Mouse (Mus musculus) small intestine, adult 2 months (tissue): ENCODE measurements at regions not wholly inside any gene's neighbourhood (a gene's known extent, or its start where the extent isn't known, plus 50 kb on each side); places are given as distances from the start of the nearest gene placed in this dataset.

Source experiments
- CTCF ChIP-seq: fragments of 200-500 bp; IDR thresholded peaks from 2 replicates; pipeline ENCODE4 v1.5.1; 2012; ENCODE audit warnings: low read depth, mild to moderate bottlenecking, control low read depth, inconsistent platforms, low read length, moderate library complexity, mixed read lengths; ENCODE audit not compliant: insufficient replicate concordance, insufficient read length; ENCODE audit errors: extremely low read depth
- POLR2A ChIP-seq: fragments of 200-500 bp; IDR thresholded peaks from 2 replicates; pipeline ENCODE4 v1.6.1; 2012; ENCODE audit warnings: low read depth, mild to moderate bottlenecking, control low read depth, inconsistent platforms, low read length, moderate library complexity

DNA sequence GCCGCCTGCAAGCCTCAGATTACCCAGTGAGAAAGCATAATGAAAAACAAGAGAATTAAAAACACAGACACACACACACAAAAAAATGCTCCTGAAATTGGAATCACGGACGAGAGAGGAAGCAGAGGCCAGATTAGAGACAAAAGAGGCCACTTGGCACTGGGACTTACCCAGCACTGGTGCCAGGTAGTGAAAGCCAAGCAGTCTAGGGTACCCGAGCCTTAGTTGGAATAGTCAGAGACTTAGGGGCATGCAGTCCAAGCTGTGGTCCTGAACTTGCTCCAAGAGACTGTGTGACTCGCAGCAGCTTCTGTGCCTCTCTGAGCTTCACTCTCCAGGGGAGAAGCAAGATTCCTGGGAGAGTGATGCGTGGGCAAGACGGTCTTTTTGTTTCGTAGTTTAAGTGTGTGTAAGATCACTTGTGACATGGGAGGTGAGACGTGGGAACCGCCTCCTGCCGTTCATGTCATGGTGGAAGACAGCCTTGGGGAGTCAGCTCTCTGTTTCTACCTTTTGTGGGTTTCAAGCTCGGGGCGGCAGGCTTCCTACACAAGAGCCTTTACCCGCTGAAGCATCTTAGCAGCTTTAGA lies 420.8 kb downstream of the Ptpru start:
- TF ChIP-seq CTCF (no peak), POLR2A (no peak)
